Mouse (Mus musculus) liver, embryonic 15.5 days (tissue): Measurements from ENCODE around the gene Cers5. TPM values are rescaled to one million over a fixed set of nuclear protein-coding genes. Genes with fewer than 3 reads are reported as not detected.

Experiments
- ATAC-seq: fragments of 200-750 bp; cut with Nextera tagmentation; 2 replicates; pipeline ENCODE4 v1.8.0; 2017; ENCODE audit warnings: moderate number of reproducible peaks, mild to moderate bottlenecking, moderate library complexity; ENCODE audit not compliant: insufficient read depth
- H3K27ac ChIP-seq: fragments of 300-500 bp; sonication (generic); replicated peaks from 2 replicates; pipeline ENCODE4 v1.5.1; 2015; ENCODE audit warnings: mild to moderate bottlenecking, inconsistent platforms
- H3K27me3 ChIP-seq: fragments of 300-500 bp; sonication (generic); 2 replicates; pipeline ENCODE4 v1.6.1; 2015; ENCODE audit warnings: mild to moderate bottlenecking, inconsistent platforms
- H3K36me3 ChIP-seq: fragments of 300-500 bp; sonication (generic); replicated peaks from 2 replicates; pipeline ENCODE4 v1.6.1; 2015; ENCODE audit warnings: moderate library complexity, mild to moderate bottlenecking, inconsistent platforms
- H3K4me1 ChIP-seq: fragments of 300-500 bp; sonication (generic); replicated peaks from 2 replicates; pipeline ENCODE4 v1.6.1; 2015; ENCODE audit warnings: inconsistent platforms
- H3K4me2 ChIP-seq: fragments of 300-500 bp; sonication (generic); 2 replicates; pipeline ENCODE4 v1.6.1; 2015; ENCODE audit warnings: moderate library complexity, mild to moderate bottlenecking, inconsistent platforms
- H3K4me3 ChIP-seq: fragments of 300-500 bp; sonication (generic); replicated peaks from 2 replicates; pipeline ENCODE4 v1.5.1; 2015; ENCODE audit warnings: mild to moderate bottlenecking, inconsistent platforms
- H3K9ac ChIP-seq: fragments of 300-500 bp; sonication (generic); 2 replicates; pipeline ENCODE4 v1.6.1; 2015; ENCODE audit warnings: moderate library complexity, mild to moderate bottlenecking, inconsistent platforms
- H3K9me3 ChIP-seq: fragments of 300-500 bp; sonication (generic); replicated peaks from 2 replicates; pipeline ENCODE4 v1.6.1; 2016; ENCODE audit warnings: inconsistent platforms
- WGBS: fragments of 180-500 bp; shearing (Covaris S2); methylation state at CpG from one replicate; pipeline ENCODE4 v1.1.7; 2015; ENCODE audit warnings: mixed read lengths; ENCODE audit not compliant: insufficient replicate concordance; 5-methylcytosine and 5-hydroxymethylcytosine counted together
- polyA plus RNA-seq: library from polyadenylated mRNA; unstranded; fragments of >200 nt; fragmentation: Nextera tagmentation; extraction: Ambion mirVana; gene quantifications from 2 replicates; pipeline ENCODE4 v1.2.1, GENCODE M21; 2015

The Cers5 gene
- polyA plus RNA-seq, 1 experiment from 2014 or later, result 9.5 TPM

DNA sequence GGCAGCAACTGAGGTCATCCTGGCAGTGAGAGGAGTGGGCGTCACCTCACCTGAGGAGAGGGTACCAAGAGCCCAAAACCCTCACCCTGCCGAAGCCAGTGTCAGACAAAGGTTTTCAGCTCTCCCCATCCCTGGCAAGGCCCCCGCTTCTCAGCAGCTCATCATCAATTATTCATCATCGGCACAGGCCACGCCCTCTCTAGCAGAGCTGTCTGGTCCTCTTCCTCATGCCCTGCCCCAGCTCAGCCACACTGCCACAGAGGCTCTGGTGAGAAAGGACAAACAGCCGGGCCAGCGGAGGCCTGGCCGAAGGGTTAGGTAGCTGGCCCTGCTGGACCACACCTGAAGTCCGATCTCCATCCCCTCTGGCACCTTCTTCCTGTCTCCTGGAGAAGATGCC is 80.7 kb downstream of the Cers5 start:
- no peak overlapping the region for H3K4me2 ChIP-seq
- 48% methylated on average over 9 of the region's 9 CpGs for WGBS
- H3K4me3 ChIP-seq, result no peak overlapping the region
- H3K36me3 ChIP-seq, result no peaks in the 10 kb centered on the region
- H3K9ac ChIP-seq, result no peak overlapping the region
- no peaks in the 10 kb centered on the region for H3K9me3 ChIP-seq
- no peak for ATAC-seq
- H3K27ac ChIP-seq, result no peak overlapping the region
- H3K27me3 ChIP-seq, result peaks cover 66% of the 10 kb centered on the region
- no peaks in the 10 kb centered on the region for H3K4me1 ChIP-seq

- Histone ChIP-seq H3K27me3 (peaks cover 61% of the 10 kb centered on the region), H3K4me1 (no peaks in the 10 kb centered on the region), H3K4me2 (no peak overlapping the region), H3K4me3 (no peak overlapping the region), H3K27ac (no peak overlapping the region), H3K36me3 (no peaks in the 10 kb centered on the region), H3K9ac (no peak overlapping the region), H3K9me3 (no peaks in the 10 kb centered on the region)
- no peak for ATAC-seq
- 16% methylated on average over 4 of the region's 4 CpGs for WGBS
Measured at GRCm38 (mm10) chr15:99690924-99691323, 81.8 kb downstream of the Cers5 start.

- no peaks in the 10 kb centered on the region for H3K4me1 ChIP-seq
- H3K4me2 ChIP-seq, result no peak overlapping the region
- no peak overlapping the region for H3K9ac ChIP-seq
- ATAC-seq, result no peak
- H3K27ac ChIP-seq, result no peak overlapping the region
- WGBS, result 6% methylated on average over 4 of the region's 4 CpGs
- H3K4me3 ChIP-seq, result no peak overlapping the region
- H3K27me3 ChIP-seq, result peaks cover 58% of the 10 kb centered on the region
- no peaks in the 10 kb centered on the region for H3K9me3 ChIP-seq
- H3K36me3 ChIP-seq, result no peaks in the 10 kb centered on the region
Measured at GRCm38 (mm10) chr15:99688712-99689111, 84.0 kb downstream of the Cers5 start.

Other genes with a start within 250 kb of the Cers5 start
- 0.05 and 0.13 TPM in 2 replicates for gene Faim2, start 244.7 kb downstream of the Cers5 start, polyA plus RNA-seq
- gene Aqp2, start 193.8 kb downstream of the Cers5 start, polyA plus RNA-seq, result not detected in 2 replicates
- 0.06 TPM in 1 of 2 replicates, not detected in the other for gene Aqp5, start 182.1 kb downstream of the Cers5 start, polyA plus RNA-seq
- gene Aqp6, start 171.5 kb downstream of the Cers5 start, polyA plus RNA-seq, result not detected in 2 replicates
- gene Racgap1, start 121.2 kb downstream of the Cers5 start, polyA plus RNA-seq, result 66.2 and 66.3 TPM in 2 replicates
- gene Asic1, start 102.5 kb downstream of the Cers5 start, polyA plus RNA-seq, result 0.28 and 0.45 TPM in 2 replicates
- 5.3 and 5.7 TPM in 2 replicates for gene Smarcd1, start 70.8 kb downstream of the Cers5 start, polyA plus RNA-seq
- gene Gm17349, start 67.4 kb downstream of the Cers5 start, polyA plus RNA-seq, result not detected in 2 replicates
- gene Gpd1, start 55.4 kb downstream of the Cers5 start, polyA plus RNA-seq, result 26.7 and 33.3 TPM in 2 replicates
- gene Cox14, start 47.3 kb downstream of the Cers5 start, polyA plus RNA-seq, result 67.5 and 74.7 TPM in 2 replicates
- 10.0 and 10.3 TPM in 2 replicates for gene Lima1, start 102.6 kb upstream of the Cers5 start, polyA plus RNA-seq
- not detected in 2 replicates for gene Fam186a, start 194.2 kb upstream of the Cers5 start, polyA plus RNA-seq
- gene Larp4, start 197.2 kb upstream of the Cers5 start, polyA plus RNA-seq, result 15.0 and 15.9 TPM in 2 replicates